Mouse (Mus musculus) heart, embryonic 14.5 days (tissue): ENCODE data around the gene Myh3. TPM values are rescaled to one million over a fixed set of nuclear protein-coding genes. Genes with fewer than 3 reads are reported as not detected.

Experiments used
- ATAC-seq: fragments of 200-750 bp; cut with Nextera tagmentation; 2 replicates; pipeline ENCODE4 v1.8.0; 2017; ENCODE audit warnings: low read depth, moderate TSS enrichment; ENCODE audit not compliant: insufficient number of reproducible peaks, insufficient read depth, low FRiP score
- H3K27ac ChIP-seq, 2 experiments: fragments of 200-500 bp in 1 of 2; fragments of 300-500 bp in 1 of 2; sonication (generic) in 1 of 2; replicated peaks in 1 of 2; 2 replicates each; pipeline ENCODE4 v1.5.1; 2012 to 2014; ENCODE audit warnings: low read depth in 2 of 2, low read length in 2 of 2, control low read depth in 1 of 2, mild to moderate bottlenecking in 1 of 2, mixed read lengths in 1 of 2; ENCODE audit not compliant: control insufficient read depth in 1 of 2, insufficient read depth in 1 of 2
- H3K27me3 ChIP-seq: fragments of 300-500 bp; sonication (generic); 2 replicates; pipeline ENCODE4 v1.6.1; 2014; ENCODE audit warnings: mild to moderate bottlenecking, low read length, control low read depth; ENCODE audit not compliant: control insufficient read depth, insufficient read depth
- H3K36me3 ChIP-seq: fragments of 300-500 bp; sonication (generic); 2 replicates; pipeline ENCODE4 v1.6.1; 2014; ENCODE audit warnings: mild to moderate bottlenecking, control low read depth, low read length, mixed read lengths; ENCODE audit not compliant: control insufficient read depth, insufficient read depth
- H3K4me1 ChIP-seq, 2 experiments: fragments of 200-500 bp in 1 of 2; fragments of 300-500 bp in 1 of 2; sonication (generic) in 1 of 2; 2 replicates each; pipeline ENCODE4 v1.6.1; 2012 to 2014; ENCODE audit warnings: low read length in 2 of 2, control low read depth in 1 of 2, mixed read lengths in 1 of 2; ENCODE audit not compliant: control insufficient read depth in 2 of 2, insufficient read depth in 2 of 2
- H3K4me2 ChIP-seq: fragments of 300-500 bp; sonication (generic); 2 replicates; pipeline ENCODE4 v1.6.1; 2014; ENCODE audit warnings: mild to moderate bottlenecking, low read length
- H3K4me3 ChIP-seq, 2 experiments: fragments of 200-500 bp in 1 of 2; fragments of 300-500 bp in 1 of 2; sonication (generic) in 1 of 2; 2 replicates each; pipeline ENCODE4 v1.5.1; 2012 to 2014; ENCODE audit warnings: low read length in 2 of 2, mild to moderate bottlenecking in 2 of 2, control low read depth in 1 of 2, low read depth in 1 of 2, moderate library complexity in 1 of 2; ENCODE audit not compliant: control insufficient read depth in 1 of 2, insufficient read depth in 1 of 2
- H3K9ac ChIP-seq: fragments of 300-500 bp; sonication (generic); 2 replicates; pipeline ENCODE4 v1.6.1; 2014; ENCODE audit warnings: mild to moderate bottlenecking, low read length
- H3K9me3 ChIP-seq: fragments of 300-500 bp; sonication (generic); 2 replicates; pipeline ENCODE4 v1.6.1; 2016; ENCODE audit warnings: low read length, control low read depth; ENCODE audit not compliant: control insufficient read depth
- WGBS: fragments of 180-500 bp; shearing (Covaris S2); extraction: QIAGEN DNeasy Blood & Tissue Kit; methylation state at CpG from one replicate; pipeline ENCODE4 v1.1.7; 2014; 5-methylcytosine and 5-hydroxymethylcytosine counted together
- polyA plus RNA-seq: library from polyadenylated mRNA; unstranded; fragments of >200 nt; fragmentation: Nextera tagmentation; extraction: Ambion mirVana; gene quantifications from 2 replicates; pipeline ENCODE4 v1.2.1, GENCODE M21; 2014

The Myh3 gene
- polyA plus RNA-seq, 1 experiment from 2014 or later = 0.57 TPM

- no peaks in the 10 kb centered on the region for H3K4me1 ChIP-seq
- WGBS = 74% methylated on average over 5 of the region's 5 CpGs
Measured at GRCm38 (mm10) chr11:67143065-67143464, 65.0 kb downstream of the Myh3 start.

GRCm38 (mm10) chr11:67143863-67144498, 65.9 kb downstream of the Myh3 start:
- no peak overlapping the region for H3K4me3 ChIP-seq

More at GRCm38 (mm10) chr11:67143065-67143464, 65.0 kb downstream of the Myh3 start:
- ATAC-seq = no peak
- no peaks in the 10 kb centered on the region for H3K9me3 ChIP-seq
- no peak overlapping the region for H3K27ac ChIP-seq
- no peak overlapping the region for H3K9ac ChIP-seq
- H3K4me3 ChIP-seq = no peak overlapping the region
- no peak overlapping the region for H3K4me2 ChIP-seq
- no peaks in the 10 kb centered on the region for H3K27me3 ChIP-seq
- H3K36me3 ChIP-seq = no peaks in the 10 kb centered on the region

DNA sequence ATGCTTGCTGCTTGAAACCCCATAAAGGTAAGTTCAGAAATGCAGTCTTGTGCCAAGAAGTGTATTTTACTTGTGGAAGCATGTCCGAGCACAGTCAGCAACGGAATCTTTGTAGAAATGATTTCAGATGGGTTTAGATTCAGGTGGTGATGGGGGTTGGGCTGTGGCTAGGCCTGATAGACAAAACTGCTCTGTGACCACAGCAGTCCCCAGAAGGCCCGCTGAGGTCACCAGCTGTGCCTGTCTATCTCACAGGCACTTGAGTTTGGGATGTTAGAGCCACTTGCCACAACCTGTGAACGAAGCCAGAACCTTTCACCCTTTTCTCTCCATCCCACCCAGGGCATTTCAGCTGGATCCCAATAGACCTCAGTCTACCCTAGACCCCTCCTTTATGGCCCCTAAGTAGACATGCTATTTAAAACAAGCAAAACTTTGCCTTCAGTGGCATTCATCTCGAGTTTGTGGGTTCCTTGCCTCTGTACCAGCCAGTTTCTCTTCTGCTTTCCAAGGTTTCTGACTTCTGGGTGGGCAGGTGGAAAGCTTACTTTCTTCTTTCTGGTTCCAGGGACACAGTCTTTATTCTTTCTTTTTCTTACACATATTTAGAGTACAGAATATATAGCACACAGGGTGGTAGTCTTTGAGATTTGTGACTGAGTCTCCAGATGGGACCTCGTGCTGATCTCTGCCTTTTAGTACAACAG, 66.6 kb downstream of the Myh3 start:
- WGBS = 57% methylated on average over 6 of the region's 6 CpGs
- ATAC-seq = no peak
- Histone ChIP-seq H3K9me3 (no peaks in the 10 kb centered on the region), H3K4me1 (no peaks in the 10 kb centered on the region), H3K9ac (no peak overlapping the region), H3K4me2 (no peak overlapping the region), H3K27me3 (no peaks in the 10 kb centered on the region), H3K36me3 (no peaks in the 10 kb centered on the region), H3K27ac (no peak overlapping the region), H3K4me3 (no peak overlapping the region)

More at GRCm38 (mm10) chr11:67143863-67144498, 65.9 kb downstream of the Myh3 start:
- no peaks in the 10 kb centered on the region for H3K4me1 ChIP-seq
- no peak overlapping the region for H3K4me2 ChIP-seq
- WGBS = 69% methylated on average over 4 of the region's 4 CpGs
- H3K36me3 ChIP-seq = no peaks in the 10 kb centered on the region
- no peak overlapping the region for H3K27ac ChIP-seq
- no peak overlapping the region for H3K9ac ChIP-seq
- H3K9me3 ChIP-seq = no peaks in the 10 kb centered on the region
- no peak for ATAC-seq
- no peaks in the 10 kb centered on the region for H3K27me3 ChIP-seq

DNA sequence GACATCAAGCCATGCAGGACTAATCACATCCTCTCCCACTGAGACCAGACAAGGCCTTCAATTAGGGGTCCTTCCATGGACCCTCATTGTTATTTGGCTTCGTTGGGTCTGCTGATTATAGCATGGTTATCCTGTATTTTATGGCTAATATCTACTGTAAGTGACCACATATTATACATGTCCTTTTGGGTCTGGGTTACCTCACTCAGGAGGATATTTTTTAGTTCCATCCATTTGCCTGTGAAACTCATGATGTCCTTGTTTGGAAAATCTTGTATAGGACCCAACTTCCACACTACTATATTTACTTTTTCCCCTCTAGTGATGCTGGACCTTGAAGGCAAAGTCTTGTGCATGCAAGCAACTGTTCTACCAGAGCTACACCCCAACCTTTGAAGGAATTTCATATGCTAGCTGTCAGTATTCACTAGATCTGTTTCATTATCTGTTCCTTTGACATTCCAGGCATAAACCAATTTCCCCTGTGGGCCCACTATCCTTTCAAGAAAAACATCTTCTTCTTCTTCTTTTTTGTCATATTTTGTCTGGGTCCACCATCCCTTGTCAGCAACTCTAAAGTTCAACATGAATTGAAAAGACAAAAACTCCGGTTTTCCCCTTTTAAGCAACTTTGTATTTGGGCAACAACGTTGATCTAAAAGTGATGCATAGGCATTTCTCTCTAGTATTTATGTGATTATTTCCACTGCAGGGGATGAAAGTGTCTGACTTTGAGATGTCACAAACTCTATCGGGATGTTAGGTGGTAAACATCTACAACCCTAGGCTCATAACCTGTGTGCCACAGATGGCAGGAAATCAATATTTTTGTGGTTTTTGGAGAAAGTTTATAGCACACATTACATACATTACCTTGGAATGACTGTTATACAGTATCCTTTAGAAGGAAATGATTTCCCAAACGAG, 67.6 kb downstream of the Myh3 start:
- 80% methylated on average over 5 of the region's 5 CpGs for WGBS
- Histone ChIP-seq H3K9me3 (no peaks in the 10 kb centered on the region), H3K4me2 (no peak overlapping the region), H3K4me3 (no peak overlapping the region), H3K9ac (no peak overlapping the region), H3K4me1 (no peaks in the 10 kb centered on the region), H3K27me3 (no peaks in the 10 kb centered on the region), H3K27ac (no peak overlapping the region), H3K36me3 (no peaks in the 10 kb centered on the region)
- ATAC-seq = no peak

- Histone ChIP-seq H3K36me3 (no peaks in the 10 kb centered on the region), H3K4me3 (no peak overlapping the region), H3K27me3 (no peaks in the 10 kb centered on the region), H3K4me2 (no peak overlapping the region), H3K27ac (no peak overlapping the region), H3K4me1 (no peaks in the 10 kb centered on the region), H3K9ac (no peak overlapping the region), H3K9me3 (no peaks in the 10 kb centered on the region)
- WGBS = 80% methylated on average over 4 of the region's 4 CpGs
- ATAC-seq = no peak
Measured at GRCm38 (mm10) chr11:67146409-67147282, 68.5 kb downstream of the Myh3 start.

- Histone ChIP-seq H3K4me3 (no peak overlapping the region), H3K27me3 (no peaks in the 10 kb centered on the region), H3K27ac (no peak overlapping the region), H3K9ac (no peak overlapping the region), H3K4me2 (no peak overlapping the region), H3K36me3 (no peaks in the 10 kb centered on the region), H3K4me1 (no peaks in the 10 kb centered on the region), H3K9me3 (no peaks in the 10 kb centered on the region)
- WGBS = 75% methylated on average over 12 of the region's 12 CpGs
- no peak for ATAC-seq
Measured at GRCm38 (mm10) chr11:67147283-67147921, 69.3 kb downstream of the Myh3 start.
